Mouse (Mus musculus) limb, embryonic 11.5 days (tissue): ENCODE results near the gene Nsun7. TPM values are rescaled to one million over a fixed set of nuclear protein-coding genes. Genes with fewer than 3 reads are reported as not detected.

Experiments
- ATAC-seq: fragments of 200-750 bp; cut with Nextera tagmentation; 2 replicates; pipeline ENCODE4 v1.8.0; 2017; ENCODE audit warnings: low read depth; ENCODE audit not compliant: insufficient number of reproducible peaks, low FRiP score, low TSS enrichment
- DNase-seq: peaks from one replicate; pipeline ENCODE4 v3.0.0-alpha.2; 2015; ENCODE audit warnings: low spot score
- H3K27ac ChIP-seq: fragments of 300-500 bp; sonication (generic); replicated peaks from 2 replicates; pipeline ENCODE4 v1.5.1; 2014; ENCODE audit warnings: low read depth, mild to moderate bottlenecking, low read length
- H3K27me3 ChIP-seq: fragments of 300-500 bp; sonication (generic); 2 replicates; pipeline ENCODE4 v1.6.1; 2014; ENCODE audit warnings: mild to moderate bottlenecking, low read length, mixed read lengths; ENCODE audit not compliant: control insufficient read depth, insufficient read depth
- H3K36me3 ChIP-seq: fragments of 300-500 bp; sonication (generic); 2 replicates; pipeline ENCODE4 v1.6.1; 2014; ENCODE audit warnings: mild to moderate bottlenecking, low read length, moderate library complexity, mixed read lengths; ENCODE audit not compliant: control insufficient read depth, insufficient read depth
- H3K4me1 ChIP-seq: fragments of 300-500 bp; sonication (generic); 2 replicates; pipeline ENCODE4 v1.6.1; 2014; ENCODE audit warnings: low read length, mixed read lengths; ENCODE audit not compliant: control insufficient read depth, insufficient read depth
- H3K4me2 ChIP-seq: fragments of 300-500 bp; sonication (generic); 2 replicates; pipeline ENCODE4 v1.6.1; 2014; ENCODE audit warnings: low read depth, mild to moderate bottlenecking, moderate library complexity; ENCODE audit not compliant: severe bottlenecking
- H3K4me3 ChIP-seq: fragments of 300-500 bp; sonication (generic); 2 replicates; pipeline ENCODE4 v1.5.1; 2014; ENCODE audit warnings: low read depth, low read length
- H3K9ac ChIP-seq: fragments of 300-500 bp; sonication (generic); 2 replicates; pipeline ENCODE4 v1.6.1; 2014; ENCODE audit warnings: mild to moderate bottlenecking, low read length
- H3K9me3 ChIP-seq: fragments of 300-500 bp; sonication (generic); 2 replicates; pipeline ENCODE4 v1.6.1; 2016; ENCODE audit warnings: low read length; ENCODE audit not compliant: control insufficient read depth
- WGBS: fragments of 180-500 bp; shearing (Covaris S2); extraction: QIAGEN DNeasy Blood & Tissue Kit; methylation state at CpG from one replicate; pipeline ENCODE4 v1.1.7; 2014; 5-methylcytosine and 5-hydroxymethylcytosine counted together
- polyA plus RNA-seq: library from polyadenylated mRNA; unstranded; fragments of >200 nt; fragmentation: Nextera tagmentation; extraction: Ambion mirVana; gene quantifications from 2 replicates; pipeline ENCODE4 v1.2.1, GENCODE M21; 2014

Nsun7 gene
- polyA plus RNA-seq, 1 experiment from 2014 or later: 0.44 TPM

GRCm38 (mm10) chr5:66344182-66344581 is 84.5 kb downstream of the Nsun7 start:
- Histone ChIP-seq H3K36me3 (no peaks in the 10 kb centered on the region), H3K4me2 (no peak overlapping the region), H3K9me3 (no peaks in the 10 kb centered on the region), H3K9ac (no peak overlapping the region), H3K4me1 (peaks cover 4% of the 10 kb centered on the region; the same call in 1 of the 2 replicates), H3K4me3 (no peak overlapping the region), H3K27me3 (no peaks in the 10 kb centered on the region), H3K27ac (no peak overlapping the region)
- ATAC-seq: no peak
- WGBS: 83% methylated on average over 2 of the region's 2 CpGs
- no peak for DNase-seq

DNA sequence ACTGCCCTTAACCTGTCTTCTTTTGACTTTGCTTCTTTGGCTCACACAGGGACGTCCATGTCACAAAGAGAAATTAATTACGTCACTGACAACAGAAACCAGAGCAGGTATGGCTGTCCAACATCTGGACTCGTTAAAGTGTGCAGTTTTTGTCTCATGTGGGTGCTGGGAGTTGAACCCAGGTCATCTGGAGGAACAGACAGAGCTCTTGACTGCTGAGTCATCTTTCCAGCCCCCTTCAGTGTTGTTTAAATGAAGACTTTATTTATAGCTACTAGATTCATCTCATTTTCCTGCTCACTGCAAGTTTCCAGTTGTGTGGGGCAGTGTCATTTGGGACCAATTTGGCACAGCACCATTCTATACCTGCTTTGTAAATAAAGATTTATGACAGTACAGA is 85.4 kb downstream of the Nsun7 start:
- Histone ChIP-seq H3K36me3 (no peaks in the 10 kb centered on the region), H3K9me3 (no peaks in the 10 kb centered on the region), H3K9ac (no peak overlapping the region), H3K4me1 (peaks cover 4% of the 10 kb centered on the region; the same call in 1 of the 2 replicates), H3K27ac (no peak overlapping the region), H3K27me3 (no peaks in the 10 kb centered on the region), H3K4me2 (no peak overlapping the region), H3K4me3 (no peak overlapping the region)
- ATAC-seq: no peak
- no peak for DNase-seq
- 26% methylated on average over 3 of the region's 3 CpGs for WGBS

GRCm38 (mm10) chr5:66346756-66347155 is 87.1 kb downstream of the Nsun7 start:
- 93% methylated on average over 6 of the region's 6 CpGs for WGBS
- Histone ChIP-seq H3K27ac (no peak overlapping the region), H3K9me3 (no peaks in the 10 kb centered on the region), H3K4me1 (no peaks in the 10 kb centered on the region), H3K9ac (no peak overlapping the region), H3K4me2 (no peak overlapping the region), H3K27me3 (no peaks in the 10 kb centered on the region), H3K4me3 (no peak overlapping the region), H3K36me3 (no peaks in the 10 kb centered on the region)
- DNase-seq (no peak), ATAC-seq (no peak)

Other genes starting within 250 kb of the Nsun7 start
- 0.75 and 0.89 TPM in 2 replicates for gene Rbm47, start 86.8 kb upstream of the Nsun7 start, polyA plus RNA-seq